Mouse (Mus musculus) kidney, adult 2 months (tissue): Measurements from ENCODE around the gene Tbc1d4.

ENCODE experiments used
- CTCF ChIP-seq: fragments of 200-500 bp; conservative IDR thresholded peaks from 2 replicates; pipeline ENCODE4 v1.5.1; 2011; ENCODE audit warnings: low read depth, mild to moderate bottlenecking, control low read depth, low read length, moderate library complexity, mixed read lengths; ENCODE audit not compliant: insufficient read depth, insufficient read length
- POLR2A ChIP-seq: fragments of 200-500 bp; IDR thresholded peaks from one replicate; pipeline ENCODE4 v1.6.1; 2011; ENCODE audit warnings: low read depth, low read length, control low read depth

DNA sequence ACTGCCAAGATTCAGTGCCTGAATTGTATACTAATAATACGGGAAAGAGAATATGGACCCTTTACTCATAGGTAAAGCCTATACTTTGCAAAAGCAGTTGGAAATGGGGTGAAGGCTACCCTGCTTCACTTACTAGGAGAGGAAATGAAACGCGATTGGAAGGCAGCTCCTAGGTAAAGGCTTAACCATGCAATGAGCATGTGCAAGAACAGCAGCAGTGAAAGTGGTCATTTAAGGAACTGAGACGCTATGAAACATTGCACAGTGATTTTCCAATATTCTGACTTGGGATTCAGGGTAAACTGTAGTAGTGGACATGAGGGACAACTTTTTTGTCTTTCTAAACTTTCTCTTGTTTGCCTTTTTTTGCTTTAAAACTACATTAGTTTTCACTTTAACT is 140.8 kb downstream of the Tbc1d4 start:
- TF ChIP-seq CTCF (no peak), POLR2A (no peak)
